Mouse (Mus musculus): ENCODE results near the gene Trpm7. TPM values are rescaled to one million over a fixed set of nuclear protein-coding genes. Genes with fewer than 3 reads are reported as not detected.

Trpm7 gene
- total RNA-seq, 4 experiments from 2014 or later, result 37.0 to 59.1 (median 50.0) TPM

- no peak for DNase-seq
Measured at GRCm38 (mm10) chr2:126816644-126817347, 59.2 kb downstream of the Trpm7 start.

DNA sequence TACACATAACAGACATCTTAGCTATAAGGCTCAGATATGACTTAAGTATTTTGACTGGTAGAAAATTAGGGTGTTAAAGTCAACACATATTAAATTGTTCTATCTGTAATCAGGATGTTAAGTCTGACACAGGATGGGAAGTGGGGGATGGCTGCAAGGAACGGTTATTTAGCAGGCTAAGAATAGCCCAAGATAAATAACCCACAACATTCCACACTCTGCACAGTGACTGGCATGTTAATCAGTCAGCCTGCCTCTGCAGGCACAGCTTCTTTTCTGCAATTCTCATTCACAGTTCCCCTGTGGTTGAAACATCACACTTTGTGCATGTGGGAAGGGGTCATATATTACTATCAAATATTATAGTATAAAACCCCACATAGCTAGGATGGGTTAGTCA is 60.2 kb downstream of the Trpm7 start:
- no peak for DNase-seq

GRCm38 (mm10) chr2:126801980-126802379 is 74.0 kb downstream of the Trpm7 start:
- no peak for DNase-seq

DNA sequence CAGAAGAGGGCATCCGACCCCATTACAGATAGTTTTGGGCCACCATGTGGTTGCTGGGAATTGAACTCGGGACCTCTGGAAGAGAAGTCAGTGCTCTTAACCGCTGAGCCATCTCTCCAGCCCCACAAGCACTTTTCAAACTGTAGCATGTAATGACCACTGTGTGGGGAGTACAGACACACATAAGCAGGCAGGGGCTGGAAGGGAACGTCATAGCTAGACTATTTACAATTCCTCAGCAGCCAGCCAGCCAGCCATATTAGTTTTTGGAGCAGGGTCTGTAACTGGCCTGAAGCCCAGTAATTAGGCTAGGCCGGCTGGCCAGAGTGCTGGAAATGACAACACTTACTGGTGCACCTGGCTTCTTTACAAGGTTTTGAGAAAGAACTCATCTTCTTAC is 77.6 kb downstream of the Trpm7 start:
- no peak for DNase-seq

DNA sequence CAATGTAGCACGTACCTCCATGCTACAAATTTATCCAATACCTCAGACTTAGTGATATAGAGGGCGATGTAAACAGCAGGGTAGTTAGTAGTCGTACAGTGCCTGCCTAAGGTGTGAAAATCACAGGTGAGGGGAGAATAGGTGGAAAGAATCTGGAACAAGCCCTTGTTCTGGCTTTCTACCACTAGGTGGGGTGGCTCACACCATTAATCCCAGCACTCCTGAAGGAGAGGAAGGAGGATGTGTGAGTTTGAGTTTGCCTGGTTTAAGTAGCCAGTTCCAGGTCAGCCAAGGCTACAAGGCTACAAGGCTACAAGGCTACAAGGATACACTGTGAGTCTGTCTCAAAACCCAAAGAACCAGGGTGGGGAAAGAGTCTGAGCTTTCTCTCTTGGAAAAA is 80.3 kb downstream of the Trpm7 start:
- no peak for DNase-seq

GRCm38 (mm10) chr2:126792611-126793010 is 83.4 kb downstream of the Trpm7 start:
- no peak for DNase-seq

- no peak for DNase-seq
Measured at GRCm38 (mm10) chr2:126787721-126788342, 88.2 kb downstream of the Trpm7 start.

DNA sequence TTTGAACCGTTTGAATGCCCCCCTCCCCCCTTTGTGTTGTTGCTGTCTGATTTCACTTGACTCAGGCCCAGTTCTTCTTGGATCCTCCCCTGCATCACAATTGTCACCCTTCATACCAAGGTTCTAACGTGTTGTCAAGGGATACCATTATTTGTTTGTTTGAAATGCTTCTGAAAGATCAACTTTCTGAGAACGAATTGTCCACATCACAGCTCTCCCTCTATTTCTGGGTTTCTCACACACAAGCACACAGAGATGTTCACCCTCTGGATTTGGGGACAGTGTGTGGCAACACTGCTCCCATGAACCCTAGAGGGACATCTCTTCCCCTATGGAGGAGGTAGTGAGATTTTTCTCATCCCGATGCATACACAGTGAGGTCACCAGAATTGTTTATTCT is 92.7 kb downstream of the Trpm7 start, which contains the start of gene Usp50:
TSS of gene Usp50 (minus strand) at position 101 of the 400 bp plus-strand sequence.
- no peak for DNase-seq

- DNase-seq, result peak; percentile 44
Measured at GRCm38 (mm10) chr2:126782433-126782832, 93.6 kb downstream of the Trpm7 start.

DNA sequence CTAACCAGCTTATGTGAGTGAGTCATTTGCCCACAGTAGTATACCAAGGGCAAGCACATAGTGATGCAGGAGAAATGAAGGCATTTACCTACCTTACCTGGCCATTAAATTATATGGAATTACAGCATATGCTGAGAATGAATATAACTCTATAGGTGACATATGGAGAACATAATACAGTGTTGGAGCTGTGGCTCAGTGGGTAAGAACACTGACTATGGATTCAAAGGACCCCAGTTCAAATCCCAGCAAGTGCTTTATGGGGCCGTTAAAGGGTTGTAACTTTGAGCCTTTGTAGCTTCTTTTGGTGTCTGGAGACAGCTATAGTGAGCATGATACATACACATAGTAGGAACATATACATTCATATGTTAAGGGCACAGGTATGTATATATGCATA is 94.6 kb downstream of the Trpm7 start:
- DNase-seq, result no peak

DNA sequence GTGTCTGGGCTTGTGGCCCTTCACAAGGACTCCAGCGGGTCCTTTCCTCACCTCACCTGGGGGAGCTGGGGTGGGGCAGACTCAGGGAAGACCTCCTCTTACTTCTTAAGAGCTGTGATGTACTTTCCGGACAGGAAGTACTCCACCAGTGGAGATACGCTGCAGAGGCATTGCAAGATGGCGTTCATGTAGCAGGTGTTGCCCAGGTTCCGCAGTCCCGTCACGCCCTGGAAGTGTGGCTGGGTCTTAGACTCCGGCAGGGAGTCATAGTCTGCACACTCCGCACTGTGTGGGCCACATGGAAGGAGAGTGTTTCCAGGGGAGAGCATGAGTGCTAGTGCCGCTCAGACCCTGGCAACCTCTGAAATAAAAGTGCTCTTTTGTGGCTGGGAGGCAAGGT is 95.7 kb downstream of the Trpm7 start:
- DNase-seq, result no peak

DNA sequence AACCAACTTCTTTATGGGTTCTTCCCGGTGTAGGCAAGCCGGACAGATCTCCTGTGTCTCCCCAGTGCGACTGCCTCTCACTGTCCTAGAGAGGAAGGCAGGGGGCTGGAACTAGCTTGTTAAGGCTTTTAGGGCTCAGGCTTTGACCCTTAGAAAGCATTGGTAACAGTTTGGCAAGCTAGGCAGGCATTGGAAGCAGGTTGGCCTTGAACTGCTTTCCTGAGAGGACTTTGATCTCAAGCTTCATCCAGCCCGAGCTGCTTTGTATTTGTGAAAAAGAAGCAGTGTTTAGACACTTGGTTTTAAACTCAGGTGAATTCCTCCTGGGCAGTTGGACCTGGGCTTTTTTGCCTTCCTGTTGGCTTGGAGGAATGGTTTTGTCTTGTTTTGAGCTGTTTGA is 97.2 kb downstream of the Trpm7 start:
- DNase-seq, result no peak

DNA sequence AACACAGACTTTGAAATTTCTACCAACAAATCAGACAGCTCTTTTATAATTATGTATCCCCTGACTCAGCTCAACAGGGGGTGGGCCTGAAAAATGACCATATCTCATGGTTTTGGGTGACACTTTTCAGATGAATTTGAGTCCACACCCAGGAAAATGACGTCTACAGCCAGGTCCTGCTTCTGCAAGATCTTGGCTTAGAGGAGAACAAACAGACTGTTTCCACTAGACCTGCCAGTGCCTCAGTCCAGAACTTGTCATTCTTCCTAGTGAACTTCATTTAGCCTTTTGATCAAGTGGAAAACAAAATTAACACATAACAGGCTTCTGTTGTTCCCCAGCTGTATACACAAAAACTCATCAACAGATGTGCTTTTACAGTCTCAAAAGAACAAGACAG is 99.6 kb downstream of the Trpm7 start:
- DNase-seq, result no peak

DNA sequence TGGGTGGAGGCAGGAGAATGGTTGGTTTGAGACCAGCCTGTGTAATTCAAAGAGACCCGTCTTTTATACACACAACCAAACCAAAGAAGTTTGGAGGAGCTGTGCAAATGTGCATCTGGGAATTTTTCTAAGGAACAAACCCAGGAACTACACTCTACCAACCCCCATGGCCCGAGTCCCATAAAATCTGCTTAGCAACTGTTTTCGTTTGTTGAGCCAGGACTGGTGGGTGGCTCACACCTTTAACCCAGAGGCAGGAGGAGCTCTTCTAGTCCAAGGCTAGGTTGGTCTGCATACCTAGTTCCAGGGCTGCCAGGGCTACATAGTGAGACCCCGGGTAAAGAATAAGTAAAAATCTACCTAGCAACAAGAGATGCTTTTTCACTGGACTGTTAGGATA is 100.1 kb downstream of the Trpm7 start:
- DNase-seq, result no peak

GRCm38 (mm10) chr2:126772217-126772616 is 103.8 kb downstream of the Trpm7 start:
- DNase-seq, result no peak

DNA sequence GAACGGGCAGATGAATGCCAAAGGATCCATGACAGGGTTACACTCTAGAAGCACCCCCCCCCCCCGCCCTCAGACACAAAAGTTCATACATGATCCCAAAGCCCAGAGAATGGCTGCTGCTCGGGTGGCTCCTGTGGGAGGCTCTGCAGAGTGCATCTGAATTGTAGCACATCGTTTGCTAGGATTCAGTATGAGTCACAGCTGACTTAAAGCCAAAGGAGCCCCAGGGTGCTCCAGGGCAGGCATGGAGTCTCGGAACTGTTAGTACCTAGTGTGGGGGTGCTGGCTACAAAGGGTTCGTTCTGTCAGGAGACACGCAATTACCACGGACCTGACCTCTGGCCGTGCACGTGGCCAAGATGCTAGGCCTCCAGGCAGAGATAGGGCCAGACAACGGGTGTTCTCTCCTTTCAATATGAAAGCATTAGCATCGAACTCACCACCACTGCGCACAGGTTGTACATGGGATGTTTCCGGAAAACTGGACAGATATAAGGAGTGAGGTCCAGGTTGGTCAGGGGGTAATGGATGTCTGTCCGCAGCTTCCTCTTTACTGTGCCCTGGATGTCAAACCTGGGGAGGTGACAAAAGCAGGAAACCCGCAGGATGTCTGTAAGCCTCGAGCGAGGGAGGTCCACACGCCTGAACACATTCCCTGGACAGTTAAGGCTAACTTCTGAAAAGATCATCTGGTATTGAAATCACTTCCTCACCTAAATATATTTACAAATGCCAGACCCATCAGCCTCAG is 106.4 kb downstream of the Trpm7 start:
- no peak for DNase-seq

GRCm38 (mm10) chr2:126768194-126768593 is 107.8 kb downstream of the Trpm7 start:
- DNase-seq, result no peak

GRCm38 (mm10) chr2:126767599-126767998 is 108.4 kb downstream of the Trpm7 start:
- no peak for DNase-seq

- DNase-seq, result no peak
Measured at GRCm38 (mm10) chr2:126765867-126766582, 110.0 kb downstream of the Trpm7 start.

GRCm38 (mm10) chr2:126759351-126759750 is 116.7 kb downstream of the Trpm7 start:
- DNase-seq, result no peak

DNA sequence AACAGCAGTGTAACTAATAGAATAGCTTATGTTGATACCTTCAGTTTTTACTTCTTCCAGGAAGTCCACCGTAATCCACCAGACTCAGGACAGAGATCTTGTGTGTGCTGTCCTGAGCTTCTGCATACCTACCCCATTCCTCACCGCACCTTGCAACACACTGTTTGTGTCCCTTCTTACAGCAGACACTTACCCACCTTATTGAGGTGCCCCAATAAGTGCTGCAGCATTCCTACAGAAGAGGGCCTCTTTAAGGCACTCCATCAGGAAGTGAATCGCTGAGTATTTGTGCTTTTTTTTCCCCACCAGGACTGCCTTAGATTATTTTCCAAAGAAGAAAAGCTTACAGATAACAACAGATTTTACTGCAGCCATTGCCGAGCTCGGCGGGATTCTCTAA is 120.4 kb downstream of the Trpm7 start:
- no peak for DNase-seq

DNA sequence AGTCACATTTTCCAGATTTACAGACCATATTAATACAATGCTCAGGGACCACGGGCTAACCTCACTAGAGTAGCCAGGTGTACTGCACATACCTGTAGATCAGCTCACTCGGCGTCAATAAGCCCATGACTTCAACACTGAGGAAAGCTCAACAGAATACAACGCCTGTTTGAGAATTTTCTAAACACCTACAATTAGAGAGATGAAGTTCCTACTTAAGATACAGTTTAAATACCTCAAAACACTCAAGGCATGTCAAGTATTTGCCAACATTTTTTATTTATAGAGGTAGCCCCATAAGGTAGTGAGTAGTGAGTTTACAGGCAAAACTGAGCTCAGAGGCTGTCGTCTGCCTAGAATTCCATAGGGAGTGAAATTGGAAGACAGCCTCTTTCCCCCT is 132.6 kb downstream of the Trpm7 start:
- no peak for DNase-seq
